Mouse (Mus musculus): ENCODE results near the gene Hoxb4. TPM values are rescaled to one million over a fixed set of nuclear protein-coding genes. Genes with fewer than 3 reads are reported as not detected.

Hoxb4 gene
- total and polyA plus RNA-seq, 3 experiments = 2.7 to 5.5 (median 3.3) TPM

DNA sequence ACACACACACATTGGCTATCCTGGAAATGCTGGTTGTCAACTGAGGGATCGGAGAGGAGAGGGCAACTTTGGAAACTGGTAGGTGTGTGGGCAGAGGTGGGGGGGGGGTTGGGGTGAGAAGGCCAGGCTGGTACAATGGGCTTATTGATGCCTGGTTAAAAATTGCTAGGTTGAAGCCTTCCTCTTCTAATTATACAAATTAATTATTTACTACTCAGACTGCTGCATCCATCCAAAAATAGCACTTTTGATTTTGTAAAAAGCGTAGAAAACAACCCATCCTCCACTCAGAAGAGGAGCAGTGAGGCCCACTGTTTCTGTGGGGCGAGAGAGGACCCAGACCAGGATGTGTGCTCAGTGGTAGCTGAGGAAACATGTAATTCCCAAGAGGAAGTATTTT lies 16.9 kb downstream of the Hoxb4 start:
- Histone ChIP-seq H3K9me3 (replicated peaks; ENCODE audit: low read length) (no peaks in the 10 kb centered on the region), H3K4me2 (ENCODE audit: insufficient read depth, low read depth, poor library complexity, severe bottlenecking) (no peak overlapping the region), H3K27me3 (replicated peaks) (peaks cover 8% of the 10 kb centered on the region), H3K9ac (ENCODE audit: insufficient read depth, low read depth) (no peak overlapping the region), H3K79me2 (replicated peaks; ENCODE audit: control insufficient read depth, extremely low read depth, insufficient read depth, poor library complexity, severe bottlenecking) (no peaks in the 10 kb centered on the region), H3K4me1 (ENCODE audit: control insufficient read depth in 1 of 2, insufficient read depth in 2 of 2) (no peaks in the 10 kb centered on the region), H3K4me3 (replicated peaks in 1 of 3; ENCODE audit: low read depth in 2 of 3, low read length in 2 of 3, poor library complexity in 1 of 3) (no peak overlapping the region), H3K27ac (ENCODE audit: insufficient read depth, low read depth) (no peak overlapping the region), H3K36me3 (replicated peaks in 1 of 2; ENCODE audit: control insufficient read depth in 1 of 2, insufficient read depth in 1 of 2, low read length in 1 of 2) (peaks cover 0 to 2% of the 10 kb centered on the region in 2 experiments)
- no peak for TF ChIP-seq ZNF384 (IDR thresholded peaks at IDR 0.05; ENCODE audit: low read depth, low read length)
- TF ChIP-seq E2F4 (IDR thresholded peaks at IDR 0.05; ENCODE audit: insufficient replicate concordance, low read depth, low read length) = no peak
- in situ Hi-C loops (cut with MboI; ENCODE audit: low pct_ligation_motif_present, low pct_unique_long_range_greater_than_20kb, low sequenced_read_pairs) (loop anchor here (5.0 kb wide), 1 partner anchor 37 kb away; no protein-coding TSS in a partner anchor), dilution Hi-C loops (cut with MboI; ENCODE audit: extremely low pct_ligation_motif_present, extremely low pct_unique_long_range_greater_than_20kb, low sequenced_read_pairs) (no loop called here)
- DNase-seq (ENCODE audit: extremely low read depth) = no peak

DNA sequence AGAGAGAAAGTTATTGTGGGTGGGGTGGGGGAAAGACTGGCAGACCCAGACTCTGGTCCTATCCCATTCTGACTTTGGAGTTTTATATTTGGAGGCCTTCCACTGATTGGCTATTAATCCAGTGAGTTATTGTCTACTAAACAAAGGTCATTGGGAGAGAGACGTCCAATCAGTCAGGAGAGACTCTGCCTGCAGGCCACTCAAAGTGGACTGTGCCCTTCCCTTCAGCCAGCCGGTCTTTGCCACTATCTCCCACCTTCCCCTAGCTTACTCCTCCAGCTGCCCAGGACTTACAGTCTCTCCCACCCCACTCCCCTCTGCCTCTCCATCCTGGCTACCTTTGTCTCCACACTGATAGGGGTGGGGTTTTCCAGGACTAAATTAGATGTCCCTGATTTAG lies 18.5 kb downstream of the Hoxb4 start:
- H3K4me2 ChIP-seq (ENCODE audit: insufficient read depth, low read depth, poor library complexity, severe bottlenecking) = no peak overlapping the region
- H3K36me3 ChIP-seq (replicated peaks in 1 of 2; ENCODE audit: control insufficient read depth in 1 of 2, insufficient read depth in 1 of 2, low read length in 1 of 2) = peaks cover 0 to 2% of the 10 kb centered on the region in 2 experiments
- no peaks in the 10 kb centered on the region for H3K9me3 ChIP-seq (replicated peaks; ENCODE audit: low read length)
- no peaks in the 10 kb centered on the region for H3K4me1 ChIP-seq (ENCODE audit: control insufficient read depth in 1 of 2, insufficient read depth in 2 of 2)
- TF ChIP-seq JUN (IDR thresholded peaks at IDR 0.05; ENCODE audit: insufficient read depth, low read depth, low read length) (no peak), ZKSCAN1 (IDR thresholded peaks at IDR 0.05; ENCODE audit: borderline replicate concordance, low read depth, low read length) (no peak), PAX5 (IDR thresholded peaks at IDR 0.05; ENCODE audit: low read length) (no peak), SMC3 (IDR thresholded peaks at IDR 0.05; ENCODE audit: low read depth, low read length) (no peak), CHD2 (IDR thresholded peaks at IDR 0.05; ENCODE audit: low read length) (no peak), USF2 (conservative IDR thresholded peaks at IDR 0.05; ENCODE audit: low read depth, low read length) (no peak), POLR2A (IDR thresholded peaks at IDR 0.05; ENCODE audit: low read depth, low read length) (no peak), POLR2AphosphoS2 (IDR thresholded peaks at IDR 0.05; ENCODE audit: low read depth, low read length) (no peak), EP300 (IDR thresholded peaks at IDR 0.05; ENCODE audit: low read length) (no peak), JUND (conservative IDR thresholded peaks at IDR 0.05; ENCODE audit: low read depth, low read length) (no peak), KAT2A (IDR thresholded peaks at IDR 0.05; ENCODE audit: insufficient replicate concordance, low read length) (no peak), TCF12 (IDR thresholded peaks at IDR 0.05; ENCODE audit: low read depth, low read length) (no peak), GABPA (IDR thresholded peaks at IDR 0.05; ENCODE audit: insufficient replicate concordance, low read depth, low read length) (no peak), NRF1 (IDR thresholded peaks at IDR 0.05; ENCODE audit: low read depth, low read length) (no peak), IRF4 (IDR thresholded peaks at IDR 0.05; ENCODE audit: low read depth, low read length) (no peak), MEF2A (IDR thresholded peaks at IDR 0.05; ENCODE audit: borderline replicate concordance, low read depth, low read length) (no peak)
- H3K79me2 ChIP-seq (replicated peaks; ENCODE audit: control insufficient read depth, extremely low read depth, insufficient read depth, poor library complexity, severe bottlenecking) = no peaks in the 10 kb centered on the region
- H3K4me3 ChIP-seq (replicated peaks in 1 of 3; ENCODE audit: low read depth in 2 of 3, low read length in 2 of 3, poor library complexity in 1 of 3) = no peak overlapping the region
- no peak overlapping the region for H3K9ac ChIP-seq (ENCODE audit: insufficient read depth, low read depth)
- peaks cover 10% of the 10 kb centered on the region for H3K27me3 ChIP-seq (replicated peaks)
- in situ Hi-C loops (cut with MboI; ENCODE audit: low pct_ligation_motif_present, low pct_unique_long_range_greater_than_20kb, low sequenced_read_pairs) (loop anchor here (5.0 kb wide), 1 partner anchor 36 kb away; no protein-coding TSS in a partner anchor), dilution Hi-C loops (cut with MboI; ENCODE audit: extremely low pct_ligation_motif_present, extremely low pct_unique_long_range_greater_than_20kb, low sequenced_read_pairs) (no loop called here)
- DNase-seq (ENCODE audit: extremely low read depth) = no peak
- H3K27ac ChIP-seq (ENCODE audit: insufficient read depth, low read depth) = no peak overlapping the region
